In the genomic region with DNA sequence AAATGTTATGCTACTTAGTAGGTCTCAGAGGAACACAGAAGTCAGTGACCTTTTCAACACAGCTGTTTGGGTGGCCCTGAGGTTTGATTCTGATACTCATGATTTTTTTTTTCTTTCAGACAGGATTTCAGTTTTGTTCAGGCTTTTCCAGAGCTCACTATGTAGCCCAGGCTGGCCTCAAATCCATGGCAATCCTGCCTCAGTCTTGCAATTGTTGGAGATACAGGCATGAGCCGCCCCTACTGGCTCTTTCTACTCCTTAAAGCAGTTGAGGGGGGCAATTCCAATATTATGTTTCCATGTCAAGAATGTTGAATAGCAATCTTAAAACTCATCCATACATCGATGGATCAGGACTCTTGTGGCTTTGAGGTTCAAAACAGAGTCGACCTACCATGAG, we compare ENCODE assay signal across 9 mouse cellular contexts. TPM values are rescaled to one million over a fixed set of nuclear protein-coding genes. Genes with fewer than 3 reads are reported as not detected.
DNase-seq lines count a peak whose midpoint lies in the region; ATAC-seq lines count a peak whose summit lies in the region.
"Had no signal": no experiment of that assay in that cellular context is flagged by ENCODE, and none has a peak within 500 bp of the region (broad histone marks: within the 10 kb centered on the region; RNA-seq: fewer than 3 reads in every experiment).

No protein-coding gene starts in this region.

- 65% methylated on average over 3 of the region's 3 CpGs for WGBS in embryonic facial prominence, embryonic 12.5 days
- WGBS in hindbrain, embryonic 13.5 days: 74% methylated on average over 3 of the region's 3 CpGs
- 73% methylated on average over 3 of the region's 3 CpGs for WGBS in midbrain, embryonic 12.5 days

- H3K27me3 ChIP-seq in embryonic facial prominence, embryonic 12.5 days: no peaks in the 10 kb centered on the region
- H3K27me3 ChIP-seq in hindbrain, embryonic 13.5 days: no peaks in the 10 kb centered on the region
- no peaks in the 10 kb centered on the region for H3K27me3 ChIP-seq in midbrain, embryonic 12.5 days
- H3K27me3 ChIP-seq: Patski had no signal

- no peaks in the 10 kb centered on the region for H3K9me3 ChIP-seq in embryonic facial prominence, embryonic 12.5 days
- no peaks in the 10 kb centered on the region for H3K9me3 ChIP-seq in hindbrain, embryonic 13.5 days
- no peaks in the 10 kb centered on the region for H3K9me3 ChIP-seq in midbrain, embryonic 12.5 days

- peak overlapping the region; percentile 37; the same call in 1 of the 2 replicates for H3K27ac ChIP-seq in embryonic facial prominence, embryonic 12.5 days
- H3K27ac ChIP-seq in hindbrain, embryonic 13.5 days: peak overlapping the region; percentile 35
- peak overlapping the region; percentile 58 for H3K27ac ChIP-seq in midbrain, embryonic 12.5 days (replicated peaks)

- peak overlapping the region; percentile 38 for H3K4me2 ChIP-seq in embryonic facial prominence, embryonic 12.5 days (replicated peaks)
- H3K4me2 ChIP-seq in hindbrain, embryonic 13.5 days: peak overlapping the region; percentile 34
- peak overlapping the region; percentile 42 for H3K4me2 ChIP-seq in midbrain, embryonic 12.5 days (replicated peaks)

- no peak for ATAC-seq in embryonic facial prominence, embryonic 12.5 days (ENCODE audit: insufficient number of reproducible peaks, insufficient read depth, low FRiP score, low TSS enrichment)
- ATAC-seq in hindbrain, embryonic 13.5 days (ENCODE audit: low FRiP score): no peak
- ATAC-seq in midbrain, embryonic 12.5 days (ENCODE audit: low FRiP score, low read depth): no peak

- peak overlapping the region; percentile 61 for H3K4me3 ChIP-seq in embryonic facial prominence, embryonic 12.5 days
- H3K4me3 ChIP-seq in hindbrain, embryonic 13.5 days: peak overlapping the region; percentile 71
- H3K4me3 ChIP-seq in midbrain, embryonic 12.5 days: peak overlapping the region; percentile 28

- H3K4me1 ChIP-seq in embryonic facial prominence, embryonic 12.5 days: peaks cover 8% of the 10 kb centered on the region
- peaks cover 10% of the 10 kb centered on the region for H3K4me1 ChIP-seq in hindbrain, embryonic 13.5 days (replicated peaks)
- peaks cover 8% of the 10 kb centered on the region for H3K4me1 ChIP-seq in midbrain, embryonic 12.5 days

- H3K36me3 ChIP-seq in embryonic facial prominence, embryonic 12.5 days: peaks cover 21% of the 10 kb centered on the region
- peaks cover 23% of the 10 kb centered on the region for H3K36me3 ChIP-seq in hindbrain, embryonic 13.5 days
- peaks cover 19% of the 10 kb centered on the region for H3K36me3 ChIP-seq in midbrain, embryonic 12.5 days

- H3K9ac ChIP-seq in embryonic facial prominence, embryonic 12.5 days: no peak overlapping the region
- 0 out of 2 replicates have a peak overlapping the region, but pooled peaks have one; percentile 21 for H3K9ac ChIP-seq in hindbrain, embryonic 13.5 days
- no peak overlapping the region for H3K9ac ChIP-seq in midbrain, embryonic 12.5 days (replicated peaks)

- peak; percentile 40 for DNase-seq in kidney, adult 9 months
- no peak for DNase-seq in kidney, postnatal 14 days
- no peak for DNase-seq in T-cell, adult 2 months (ENCODE audit: low spot score)
- no peak for DNase-seq in left cerebral cortex, adult 8-10 months (ENCODE audit: low spot score in 2 of 2)
- no peak for DNase-seq in urinary bladder, postnatal 4 days (ENCODE audit: low spot score in 2 of 2)

RNA-seq across cellular contexts. Expression of a gene that starts 0.5 kb away (rescaled TPM):
- polyA plus RNA-seq in embryonic facial prominence, embryonic 12.5 days (2016; fragmentation: Nextera tagmentation; extraction: Ambion mirVana): 136 and 143 TPM in 2 replicates
- polyA plus RNA-seq in hindbrain, embryonic 13.5 days (2015; fragmentation: Nextera tagmentation; extraction: Ambion mirVana): 161 and 170 TPM in 2 replicates
- polyA plus RNA-seq in midbrain, embryonic 12.5 days (2016; fragmentation: Nextera tagmentation; extraction: Ambion mirVana): 154 and 176 TPM in 2 replicates
- 10 to 100 TPM; 56.5 to 63.2 (median 59.7) TPM for total RNA-seq in left cerebral cortex, adult 8-10 months (2022)

RNA-seq across cellular contexts. Expression of a gene that starts 40.1 kb away (rescaled TPM):
- 1.8 and 5.4 TPM in 2 replicates for polyA plus RNA-seq in embryonic facial prominence, embryonic 12.5 days (2016; fragmentation: Nextera tagmentation; extraction: Ambion mirVana)
- 131 and 140 TPM in 2 replicates for polyA plus RNA-seq in hindbrain, embryonic 13.5 days (2015; fragmentation: Nextera tagmentation; extraction: Ambion mirVana)
- 37.5 and 46.2 TPM in 2 replicates for polyA plus RNA-seq in midbrain, embryonic 12.5 days (2016; fragmentation: Nextera tagmentation; extraction: Ambion mirVana)
- total RNA-seq in left cerebral cortex, adult 8-10 months (2022): 100 to 1,000 TPM; 166 to 203 (median 173) TPM
- polyA plus RNA-seq: Patski had no signal

RNA-seq across cellular contexts. Expression of a gene that starts 41.8 kb away (rescaled TPM):
- 15.9 and 20.1 TPM in 2 replicates for polyA plus RNA-seq in embryonic facial prominence, embryonic 12.5 days (2016; fragmentation: Nextera tagmentation; extraction: Ambion mirVana)
- polyA plus RNA-seq in hindbrain, embryonic 13.5 days (2015; fragmentation: Nextera tagmentation; extraction: Ambion mirVana): 1.8 and 2.9 TPM in 2 replicates
- polyA plus RNA-seq in midbrain, embryonic 12.5 days (2016; fragmentation: Nextera tagmentation; extraction: Ambion mirVana): 0.93 and 1.2 TPM in 2 replicates
- 1 to 10 TPM in 3 of 4 experiments, under 1 TPM in 1; 0.89 to 2.9 (median 1.8) TPM for total RNA-seq in left cerebral cortex, adult 8-10 months (2022)

RNA-seq across cellular contexts. Expression of a gene that starts 54.0 kb away (rescaled TPM):
- 2.0 and 2.5 TPM in 2 replicates for polyA plus RNA-seq in embryonic facial prominence, embryonic 12.5 days (2016; fragmentation: Nextera tagmentation; extraction: Ambion mirVana)
- 15.6 and 17.6 TPM in 2 replicates for polyA plus RNA-seq in hindbrain, embryonic 13.5 days (2015; fragmentation: Nextera tagmentation; extraction: Ambion mirVana)
- polyA plus RNA-seq in midbrain, embryonic 12.5 days (2016; fragmentation: Nextera tagmentation; extraction: Ambion mirVana): 9.3 and 12.1 TPM in 2 replicates
- 100 to 1,000 TPM; 411 to 436 (median 423) TPM for total RNA-seq in left cerebral cortex, adult 8-10 months (2022)

RNA-seq across cellular contexts. Expression of a gene that starts 56.8 kb away (rescaled TPM):
- 26.1 and 26.7 TPM in 2 replicates for polyA plus RNA-seq in embryonic facial prominence, embryonic 12.5 days (2016; fragmentation: Nextera tagmentation; extraction: Ambion mirVana)
- polyA plus RNA-seq in hindbrain, embryonic 13.5 days (2015; fragmentation: Nextera tagmentation; extraction: Ambion mirVana): 15.9 and 16.0 TPM in 2 replicates
- 12.9 and 14.5 TPM in 2 replicates for polyA plus RNA-seq in midbrain, embryonic 12.5 days (2016; fragmentation: Nextera tagmentation; extraction: Ambion mirVana)
- total RNA-seq in left cerebral cortex, adult 8-10 months (2022): 100 to 1,000 TPM; 177 to 190 (median 187) TPM
